Mouse (Mus musculus) liver, embryonic 12.5 days (tissue): ENCODE measurements at regions not wholly inside any gene's neighbourhood (a gene's known extent, or its start where the extent isn't known, plus 50 kb on each side); places are given as distances from the start of the nearest gene placed in this dataset.

Experiments used
- ATAC-seq: fragments of 200-750 bp; cut with Nextera tagmentation; 2 replicates; pipeline ENCODE4 v1.8.0; 2017; ENCODE audit warnings: moderate number of reproducible peaks, mild to moderate bottlenecking, moderate library complexity
- H3K27ac ChIP-seq: fragments of 300-500 bp; sonication (generic); 2 replicates; pipeline ENCODE4 v1.5.1; 2016; ENCODE audit warnings: mild to moderate bottlenecking
- H3K27me3 ChIP-seq: fragments of 300-500 bp; sonication (generic); replicated peaks from 2 replicates; pipeline ENCODE4 v1.6.1; 2016; ENCODE audit warnings: mild to moderate bottlenecking, moderate library complexity
- H3K36me3 ChIP-seq: fragments of 300-500 bp; sonication (generic); 2 replicates; pipeline ENCODE4 v1.6.1; 2016; ENCODE audit warnings: mild to moderate bottlenecking, moderate library complexity
- H3K4me1 ChIP-seq: fragments of 300-500 bp; sonication (generic); 2 replicates; pipeline ENCODE4 v1.6.1; 2016
- H3K4me2 ChIP-seq: fragments of 300-500 bp; sonication (generic); 2 replicates; pipeline ENCODE4 v1.6.1; 2016; ENCODE audit warnings: mild to moderate bottlenecking, moderate library complexity
- H3K4me3 ChIP-seq: fragments of 300-500 bp; sonication (generic); 2 replicates; pipeline ENCODE4 v1.5.1; 2016; ENCODE audit warnings: mild to moderate bottlenecking, moderate library complexity
- H3K9ac ChIP-seq: fragments of 300-500 bp; sonication (generic); 2 replicates; pipeline ENCODE4 v1.6.1; 2016; ENCODE audit warnings: mild to moderate bottlenecking, moderate library complexity
- H3K9me3 ChIP-seq: fragments of 300-500 bp; sonication (generic); replicated peaks from 2 replicates; pipeline ENCODE4 v1.6.1; 2016; ENCODE audit warnings: mild to moderate bottlenecking, moderate library complexity
- WGBS: fragments of 180-500 bp; shearing (Covaris S2); methylation state at CpG from one replicate; pipeline ENCODE4 v1.1.7; 2016; ENCODE audit not compliant: insufficient replicate concordance; 5-methylcytosine and 5-hydroxymethylcytosine counted together

DNA sequence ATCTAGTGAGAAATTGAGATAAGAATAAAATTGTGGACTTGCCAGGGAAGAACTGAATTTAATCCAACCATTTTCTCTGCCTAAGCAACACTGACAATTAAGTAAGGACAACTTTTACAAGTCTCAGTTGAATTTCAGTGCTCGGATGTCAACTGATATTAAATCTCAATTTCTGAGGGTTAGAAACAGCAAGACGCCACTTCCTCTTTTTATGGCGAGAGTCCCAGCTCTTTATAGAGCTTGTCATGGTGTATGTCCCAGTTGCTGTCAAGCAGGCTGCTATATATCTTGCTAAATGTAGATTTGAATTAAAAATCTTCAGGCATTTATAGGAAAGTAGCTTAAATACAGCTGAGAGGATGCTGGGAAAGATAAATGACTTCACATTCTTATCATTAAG lies 697.8 kb upstream of the Got2 start:
- 40% methylated on average over 3 of the region's 3 CpGs for WGBS
- no peak overlapping the region for H3K4me3 ChIP-seq
- H3K9ac ChIP-seq, result no peak overlapping the region
- H3K9me3 ChIP-seq, result no peaks in the 10 kb centered on the region
- ATAC-seq, result no peak
- H3K27me3 ChIP-seq, result no peaks in the 10 kb centered on the region
- H3K4me1 ChIP-seq, result no peaks in the 10 kb centered on the region
- no peak overlapping the region for H3K4me2 ChIP-seq
- H3K27ac ChIP-seq, result no peak overlapping the region
- no peaks in the 10 kb centered on the region for H3K36me3 ChIP-seq

DNA sequence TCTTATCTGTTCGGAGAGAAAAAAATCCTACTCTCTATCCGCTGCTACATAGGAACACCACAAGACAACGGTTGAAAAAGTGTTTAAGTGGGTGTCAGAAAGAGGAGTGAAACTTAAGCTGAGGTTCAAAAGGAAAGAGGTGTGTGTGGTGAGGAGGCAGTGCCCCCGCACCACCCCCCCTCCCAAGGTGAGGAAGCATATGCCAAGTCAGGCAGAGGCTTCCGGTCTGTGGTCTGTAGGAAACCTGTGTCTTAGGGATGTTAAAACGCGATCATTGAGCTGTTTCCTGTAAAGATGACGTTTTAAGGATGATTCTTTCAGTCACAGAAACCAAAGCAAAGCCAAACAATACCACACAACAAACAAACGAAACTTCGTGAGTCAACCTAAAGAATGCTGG lies 664.2 kb upstream of the Got2 start:
- H3K36me3 ChIP-seq, result no peaks in the 10 kb centered on the region
- H3K4me1 ChIP-seq, result no peaks in the 10 kb centered on the region
- H3K4me3 ChIP-seq, result no peak overlapping the region
- no peaks in the 10 kb centered on the region for H3K27me3 ChIP-seq
- no peak overlapping the region for H3K9ac ChIP-seq
- H3K9me3 ChIP-seq, result no peaks in the 10 kb centered on the region
- no peak overlapping the region for H3K27ac ChIP-seq
- 47% methylated on average over 10 of the region's 10 CpGs for whole genome bisulfite sequencing
- no peak for ATAC-seq
- no peak overlapping the region for H3K4me2 ChIP-seq

DNA sequence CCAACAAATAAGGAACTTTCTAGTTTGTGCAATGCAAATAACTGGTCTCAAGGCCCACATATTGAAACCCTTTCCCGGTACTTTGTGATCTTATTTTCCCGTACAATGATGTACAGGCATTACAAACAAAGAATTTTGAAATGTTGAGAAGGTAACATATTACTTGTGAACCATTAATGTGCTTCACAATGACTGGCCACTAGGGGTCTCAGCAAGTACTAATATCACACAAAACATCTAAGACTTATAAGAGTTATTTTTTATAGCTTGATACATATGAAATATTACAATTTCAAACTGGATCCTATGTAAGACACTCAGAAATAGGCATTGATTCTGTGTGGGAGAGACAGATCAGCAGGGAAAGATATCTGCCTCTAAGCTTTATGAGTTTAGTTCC lies 662.1 kb upstream of the Got2 start:
- Histone ChIP-seq H3K9me3 (no peaks in the 10 kb centered on the region), H3K36me3 (no peaks in the 10 kb centered on the region), H3K27ac (no peak overlapping the region), H3K4me3 (no peak overlapping the region), H3K4me2 (no peak overlapping the region), H3K9ac (no peak overlapping the region), H3K4me1 (no peaks in the 10 kb centered on the region), H3K27me3 (no peaks in the 10 kb centered on the region)
- no peak for ATAC-seq
- WGBS, result 65% methylated on average over 2 of the region's 2 CpGs

DNA sequence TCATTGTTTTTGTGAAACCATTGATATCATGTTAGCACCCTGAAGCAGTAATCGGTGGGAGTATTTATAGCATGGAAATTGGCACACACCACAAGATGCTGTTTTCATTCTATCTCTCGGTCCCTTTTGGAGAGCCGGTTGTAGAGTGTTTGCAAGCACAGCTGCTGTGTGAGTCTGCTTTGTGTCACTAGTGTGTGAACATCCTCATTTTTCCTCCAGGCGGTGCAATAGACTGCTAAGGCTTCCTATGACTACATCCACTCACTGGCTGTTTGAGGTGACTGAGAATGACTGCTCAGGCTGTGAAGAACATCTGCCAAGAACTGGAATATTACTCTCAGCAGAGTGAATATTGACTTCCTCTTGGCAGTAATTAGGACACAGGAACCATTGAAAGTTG lies 660.3 kb upstream of the Got2 start:
- Histone ChIP-seq H3K9ac (no peak overlapping the region), H3K27ac (no peak overlapping the region), H3K4me2 (no peak overlapping the region), H3K27me3 (no peaks in the 10 kb centered on the region), H3K36me3 (no peaks in the 10 kb centered on the region), H3K4me1 (no peaks in the 10 kb centered on the region), H3K9me3 (no peaks in the 10 kb centered on the region), H3K4me3 (no peak overlapping the region)
- WGBS, result 76% methylated on average over 4 of the region's 4 CpGs
- no peak for ATAC-seq

DNA sequence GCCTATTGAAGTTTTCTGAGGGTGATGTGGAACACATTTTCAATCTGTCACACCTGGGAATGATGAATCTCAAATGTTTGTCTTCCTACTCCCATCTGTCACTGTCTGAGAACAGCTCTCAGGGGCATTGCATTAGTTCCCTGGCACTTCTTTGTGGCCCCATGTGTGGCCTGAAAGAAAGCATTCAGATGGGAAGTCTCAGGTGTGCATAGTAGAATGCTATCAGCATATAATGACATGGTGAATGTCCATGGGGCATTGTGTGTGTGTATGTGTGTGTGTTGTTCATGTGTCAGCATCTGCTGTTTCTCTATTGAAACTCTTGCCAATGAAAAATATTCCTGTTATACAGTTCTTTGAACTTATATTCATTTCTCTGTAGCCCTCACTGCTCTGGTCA lies 659.8 kb upstream of the Got2 start:
- no peak for ATAC-seq
- Histone ChIP-seq H3K4me3 (no peak overlapping the region), H3K9ac (no peak overlapping the region)

DNA sequence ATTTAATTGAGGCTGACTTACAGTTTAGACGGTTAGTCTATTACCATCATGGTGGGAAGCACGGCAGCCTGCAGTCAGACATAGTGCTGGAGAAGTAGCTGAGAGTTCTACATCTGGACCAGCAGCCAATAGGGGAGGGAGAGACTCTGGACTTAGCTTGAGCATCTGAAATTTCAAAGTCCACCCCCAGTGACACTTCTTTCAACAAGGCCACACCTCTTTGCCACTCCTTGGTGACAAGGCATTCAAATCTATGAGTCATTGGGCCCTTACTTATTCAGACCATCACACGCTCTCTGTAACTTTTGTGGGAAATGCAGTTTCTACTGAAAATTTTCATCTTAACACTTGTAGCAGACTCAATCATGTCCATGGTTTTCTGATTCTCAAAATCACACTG lies 653.9 kb upstream of the Got2 start:
- no peak overlapping the region for H3K27ac ChIP-seq
- no peaks in the 10 kb centered on the region for H3K9me3 ChIP-seq
- no peak for ATAC-seq
- H3K4me2 ChIP-seq, result no peak overlapping the region
- no peaks in the 10 kb centered on the region for H3K36me3 ChIP-seq
- no peak overlapping the region for H3K9ac ChIP-seq
- no peak overlapping the region for H3K4me3 ChIP-seq
- WGBS, result 84% methylated on average over 3 of the region's 3 CpGs
- H3K4me1 ChIP-seq, result no peaks in the 10 kb centered on the region
- no peaks in the 10 kb centered on the region for H3K27me3 ChIP-seq

More for the DNA sequence above, 659.8 kb upstream of the Got2 start:
- no peak overlapping the region for H3K4me2 ChIP-seq
- no peaks in the 10 kb centered on the region for H3K36me3 ChIP-seq
- H3K9me3 ChIP-seq, result no peaks in the 10 kb centered on the region
- H3K27me3 ChIP-seq, result no peaks in the 10 kb centered on the region
- H3K27ac ChIP-seq, result no peak overlapping the region
- no peaks in the 10 kb centered on the region for H3K4me1 ChIP-seq

DNA sequence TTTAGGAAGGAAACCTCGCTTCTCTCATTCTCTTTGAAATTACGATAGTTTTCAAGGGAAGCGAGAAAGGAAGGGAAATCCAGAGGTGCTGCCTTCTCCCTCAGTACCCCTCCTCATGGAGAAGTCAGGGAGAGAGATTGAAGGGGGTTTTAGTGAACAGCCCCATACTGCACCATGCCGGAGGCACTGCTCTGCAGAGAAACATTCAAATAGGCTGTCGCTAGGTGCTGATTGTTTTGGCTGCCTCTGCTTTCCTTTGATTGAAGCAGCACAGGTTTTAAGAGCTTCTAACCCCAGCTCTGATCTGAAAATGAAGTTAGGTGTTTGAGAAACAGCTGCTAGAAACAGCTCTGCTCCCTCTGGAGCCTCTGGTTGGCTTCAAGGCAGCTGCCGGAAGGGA lies 610.5 kb upstream of the Got2 start:
- Histone ChIP-seq H3K27ac (no peak overlapping the region), H3K9ac (no peak overlapping the region), H3K4me2 (no peak overlapping the region), H3K27me3 (no peaks in the 10 kb centered on the region), H3K36me3 (no peaks in the 10 kb centered on the region), H3K4me3 (no peak overlapping the region), H3K4me1 (no peaks in the 10 kb centered on the region), H3K9me3 (0 out of 2 replicates have a peak, but pooled peaks cover 5% of the 10 kb centered on the region)
- no peak for ATAC-seq
- 69% methylated on average over 6 of the region's 6 CpGs for WGBS

DNA sequence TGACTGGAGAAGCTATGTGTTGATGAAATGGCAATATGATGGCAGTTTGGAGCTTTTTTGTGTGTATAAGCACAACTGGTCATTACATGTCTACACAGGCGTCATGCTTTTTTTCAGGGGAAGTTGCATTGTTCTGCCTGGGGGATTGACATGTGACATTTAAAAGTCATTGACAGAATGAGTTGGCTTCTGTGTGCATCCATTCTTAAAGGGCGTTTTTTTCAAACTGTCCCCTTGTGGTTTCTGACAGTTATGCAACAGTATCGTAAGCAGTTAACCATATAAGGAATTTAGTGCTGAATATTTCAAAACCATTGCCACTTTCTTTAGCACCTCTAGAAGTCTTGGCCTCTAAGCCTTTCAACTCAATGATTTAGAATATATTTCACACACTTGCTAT lies 607.1 kb upstream of the Got2 start:
- H3K4me1 ChIP-seq, result no peaks in the 10 kb centered on the region
- H3K9ac ChIP-seq, result no peak overlapping the region
- WGBS, result 59% methylated on average over 3 of the region's 3 CpGs
- no peaks in the 10 kb centered on the region for H3K36me3 ChIP-seq
- 0 out of 2 replicates have a peak, but pooled peaks cover 5% of the 10 kb centered on the region for H3K9me3 ChIP-seq
- ATAC-seq, result no peak
- no peak overlapping the region for H3K4me3 ChIP-seq
- H3K4me2 ChIP-seq, result no peak overlapping the region
- H3K27ac ChIP-seq, result no peak overlapping the region
- H3K27me3 ChIP-seq, result no peaks in the 10 kb centered on the region

DNA sequence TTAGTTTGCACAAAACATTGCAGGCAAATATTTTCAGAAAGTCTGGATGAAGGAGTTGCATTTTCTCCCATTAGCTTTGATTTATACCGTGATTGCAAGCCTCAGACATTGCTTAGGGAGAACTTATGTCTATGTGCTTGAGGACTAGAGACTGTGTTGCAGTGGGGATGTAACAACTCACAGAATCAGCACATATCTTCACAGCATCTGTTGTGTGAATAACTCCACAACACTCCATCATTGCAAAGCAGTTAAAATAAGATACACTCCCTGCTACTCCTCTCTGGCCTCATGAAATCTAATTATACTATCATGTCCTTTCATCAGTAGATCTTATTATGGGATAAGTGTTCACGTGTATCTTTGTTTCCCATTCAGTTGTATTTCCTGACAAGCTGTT lies 601.5 kb upstream of the Got2 start:
- Histone ChIP-seq H3K4me2 (no peak overlapping the region), H3K9me3 (0 out of 2 replicates have a peak, but pooled peaks cover 5% of the 10 kb centered on the region), H3K36me3 (no peaks in the 10 kb centered on the region), H3K4me3 (no peak overlapping the region), H3K9ac (no peak overlapping the region), H3K27ac (no peak overlapping the region), H3K4me1 (no peaks in the 10 kb centered on the region), H3K27me3 (no peaks in the 10 kb centered on the region)
- 53% methylated on average over 2 of the region's 2 CpGs for WGBS
- ATAC-seq, result no peak

DNA sequence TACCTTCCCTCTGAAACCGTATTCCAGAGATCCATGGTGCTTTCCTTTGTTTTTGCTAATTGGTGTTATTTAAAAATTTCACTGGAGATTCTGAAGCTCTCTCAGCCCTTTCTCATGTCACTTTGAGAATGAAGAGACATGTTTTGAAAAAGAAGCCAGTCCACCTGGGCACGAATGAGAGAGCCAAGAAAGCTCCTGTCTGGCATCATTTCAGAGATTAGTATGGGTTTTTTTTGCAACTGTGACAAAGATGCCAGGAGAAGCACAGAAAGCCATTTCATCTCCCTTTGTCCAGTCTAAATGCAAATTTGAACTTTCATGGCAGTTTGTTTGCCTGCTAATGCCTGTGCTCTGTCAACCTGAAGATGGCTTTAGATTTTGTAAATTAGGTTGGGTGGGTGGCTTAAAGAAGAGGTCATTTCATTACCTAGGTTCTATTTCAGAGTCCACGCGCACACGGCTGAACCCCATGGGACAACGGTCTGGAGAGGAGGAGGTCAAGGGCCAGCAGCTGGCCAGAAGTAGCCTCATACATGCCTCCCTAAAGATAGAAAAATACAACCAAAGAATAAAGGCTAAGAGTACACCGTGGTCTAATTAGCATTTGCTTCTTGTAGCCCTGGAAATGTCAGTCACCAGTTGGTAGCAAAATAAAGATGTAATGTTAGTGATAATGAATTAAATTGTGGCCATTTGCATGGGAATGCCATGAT lies 600.5 kb upstream of the Got2 start:
- WGBS, result 71% methylated on average over 7 of the region's 7 CpGs
- H3K9me3 ChIP-seq, result 0 out of 2 replicates have a peak, but pooled peaks cover 5% of the 10 kb centered on the region
- H3K4me1 ChIP-seq, result no peaks in the 10 kb centered on the region
- H3K9ac ChIP-seq, result no peak overlapping the region
- no peaks in the 10 kb centered on the region for H3K27me3 ChIP-seq
- H3K4me3 ChIP-seq, result no peak overlapping the region
- ATAC-seq, result no peak
- H3K27ac ChIP-seq, result no peak overlapping the region
- H3K36me3 ChIP-seq, result no peaks in the 10 kb centered on the region
- H3K4me2 ChIP-seq, result no peak overlapping the region

DNA sequence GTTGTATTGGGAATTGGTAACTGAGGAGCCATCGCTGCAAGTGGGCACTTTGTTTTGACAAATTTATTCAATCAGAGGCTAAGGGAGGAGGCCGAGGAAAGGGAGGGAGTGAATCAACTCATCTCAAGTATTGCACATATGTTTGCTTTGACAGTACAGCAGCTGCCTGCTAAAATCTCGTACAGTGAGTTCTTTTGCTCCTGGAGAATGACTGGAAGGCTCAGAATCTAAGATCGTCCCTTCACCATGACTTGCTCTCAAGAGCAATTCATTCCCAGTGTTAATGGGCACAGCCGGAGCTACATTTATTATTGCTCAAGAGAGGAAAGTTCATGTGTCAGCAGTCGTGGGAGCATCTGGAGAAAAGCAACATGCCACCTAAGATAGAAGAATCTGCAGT lies 567.6 kb upstream of the Got2 start:
- Histone ChIP-seq H3K4me3 (no peak overlapping the region), H3K4me2 (no peak overlapping the region), H3K9ac (no peak overlapping the region), H3K4me1 (no peaks in the 10 kb centered on the region), H3K9me3 (peaks cover 2% of the 10 kb centered on the region; the same call in 1 of the 2 replicates), H3K36me3 (no peaks in the 10 kb centered on the region), H3K27ac (no peak overlapping the region), H3K27me3 (no peaks in the 10 kb centered on the region)
- no peak for ATAC-seq
- 55% methylated on average over 6 of the region's 6 CpGs for WGBS

DNA sequence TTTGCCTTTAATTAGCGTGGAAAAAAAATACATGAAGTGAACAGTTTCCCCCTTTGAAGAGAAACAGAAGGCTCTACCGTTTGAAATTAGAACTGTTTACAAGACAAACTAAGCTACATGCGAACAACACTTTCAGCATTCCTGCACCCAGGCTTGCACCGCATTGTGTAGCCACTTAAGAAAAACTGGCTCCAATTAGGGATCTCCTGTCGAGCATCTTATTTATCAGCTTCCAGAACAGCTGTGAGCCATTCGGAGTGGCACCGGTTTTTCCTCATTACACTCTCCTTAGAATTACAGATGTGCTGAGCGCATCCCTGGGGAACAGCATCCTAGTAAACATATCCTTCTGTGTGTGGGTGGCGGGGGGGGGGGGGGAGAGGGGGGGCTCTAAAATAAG lies 567.0 kb upstream of the Got2 start:
- Histone ChIP-seq H3K4me2 (no peak overlapping the region), H3K9me3 (peaks cover 2% of the 10 kb centered on the region; the same call in 1 of the 2 replicates), H3K27ac (no peak overlapping the region), H3K4me1 (no peaks in the 10 kb centered on the region), H3K4me3 (no peak overlapping the region), H3K36me3 (no peaks in the 10 kb centered on the region), H3K9ac (no peak overlapping the region), H3K27me3 (no peaks in the 10 kb centered on the region)
- no peak for ATAC-seq
- 48% methylated on average over 9 of the region's 9 CpGs for WGBS

DNA sequence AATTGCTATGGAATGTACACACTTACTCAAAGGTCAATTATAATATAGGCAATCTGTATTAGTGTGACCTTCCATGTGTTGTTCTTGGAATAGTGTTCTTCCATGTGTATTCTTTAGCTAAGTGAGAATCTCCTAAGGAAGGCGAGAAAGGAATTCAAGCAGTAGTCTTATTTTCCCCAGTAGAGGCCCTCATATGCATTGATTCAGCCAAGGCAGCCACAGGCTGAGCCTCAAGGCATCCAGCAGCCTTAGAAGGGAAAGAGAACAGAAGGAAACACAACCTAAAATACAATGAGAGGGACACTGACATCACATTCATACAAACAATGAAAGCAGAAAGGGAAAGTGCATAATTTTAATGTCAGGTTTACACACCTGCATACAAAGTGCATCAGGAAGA lies 541.4 kb upstream of the Got2 start:
- H3K9me3 ChIP-seq, result no peaks in the 10 kb centered on the region
- no peak overlapping the region for H3K27ac ChIP-seq
- H3K27me3 ChIP-seq, result no peaks in the 10 kb centered on the region
- ATAC-seq, result no peak
- H3K4me2 ChIP-seq, result no peak overlapping the region
- H3K9ac ChIP-seq, result no peak overlapping the region
- 35% methylated on average over 1 of the region's 1 CpGs for WGBS
- H3K4me1 ChIP-seq, result no peaks in the 10 kb centered on the region
- no peak overlapping the region for H3K4me3 ChIP-seq
- no peaks in the 10 kb centered on the region for H3K36me3 ChIP-seq
